Mouse (Mus musculus): ENCODE results near the gene Serpina3b.

- no peak for TF ChIP-seq POLR2A (IDR thresholded peaks at IDR 0.05; ENCODE audit: insufficient read depth, low read length)
- no peak for TF ChIP-seq CTCF (IDR thresholded peaks at IDR 0.05; ENCODE audit: low read depth, low read length)
Measured at GRCm38 (mm10) chr12:104141506-104141905, 13.7 kb downstream of the Serpina3b start.
